Mouse (Mus musculus) forebrain, embryonic 16.5 days (tissue): ENCODE measurements around the gene Ptprh. TPM values are rescaled to one million over a fixed set of nuclear protein-coding genes. Genes with fewer than 3 reads are reported as not detected.

ENCODE experiments used
- ATAC-seq: fragments of 200-750 bp; cut with Nextera tagmentation; 2 replicates; pipeline ENCODE4 v1.8.0; 2017; ENCODE audit warnings: mild to moderate bottlenecking, moderate library complexity
- H3K27ac ChIP-seq: fragments of 300-500 bp; sonication (generic); 2 replicates; pipeline ENCODE4 v1.5.1; 2014; ENCODE audit warnings: low read length, control low read depth
- H3K27me3 ChIP-seq: fragments of 300-500 bp; sonication (generic); replicated peaks from 2 replicates; pipeline ENCODE4 v1.6.1; 2014; ENCODE audit warnings: low read length; ENCODE audit not compliant: control insufficient read depth, insufficient read depth
- H3K36me3 ChIP-seq: fragments of 300-500 bp; sonication (generic); 2 replicates; pipeline ENCODE4 v1.6.1; 2014; ENCODE audit not compliant: control insufficient read depth, insufficient read depth
- H3K4me1 ChIP-seq: fragments of 300-500 bp; sonication (generic); replicated peaks from 2 replicates; pipeline ENCODE4 v1.6.1; 2014; ENCODE audit warnings: low read length; ENCODE audit not compliant: control insufficient read depth, insufficient read depth
- H3K4me2 ChIP-seq: fragments of 300-500 bp; sonication (generic); 2 replicates; pipeline ENCODE4 v1.6.1; 2014; ENCODE audit warnings: mild to moderate bottlenecking, low read length, control low read depth
- H3K4me3 ChIP-seq: fragments of 300-500 bp; sonication (generic); replicated peaks from 2 replicates; pipeline ENCODE4 v1.5.1; 2014; ENCODE audit warnings: mild to moderate bottlenecking, low read length, control low read depth
- H3K9ac ChIP-seq: fragments of 300-500 bp; sonication (generic); replicated peaks from 2 replicates; pipeline ENCODE4 v1.6.1; 2014; ENCODE audit warnings: low read depth, low read length, control low read depth
- H3K9me3 ChIP-seq: fragments of 300-500 bp; sonication (generic); 2 replicates; pipeline ENCODE4 v1.6.1; 2016; ENCODE audit warnings: low read length; ENCODE audit not compliant: control insufficient read depth
- WGBS: fragments of 180-500 bp; shearing (Covaris S2); extraction: QIAGEN DNeasy Blood & Tissue Kit; methylation state at CpG from one replicate; pipeline ENCODE4 v1.1.7; 2014; 5-methylcytosine and 5-hydroxymethylcytosine counted together
- polyA plus RNA-seq: library from polyadenylated mRNA; unstranded; fragments of >200 nt; fragmentation: Nextera tagmentation; extraction: Ambion mirVana; gene quantifications from 2 replicates; pipeline ENCODE4 v1.2.1, GENCODE M21; 2015

Gene Ptprh
- polyA plus RNA-seq, 1 experiment from 2014 or later, result 0.70 TPM

DNA sequence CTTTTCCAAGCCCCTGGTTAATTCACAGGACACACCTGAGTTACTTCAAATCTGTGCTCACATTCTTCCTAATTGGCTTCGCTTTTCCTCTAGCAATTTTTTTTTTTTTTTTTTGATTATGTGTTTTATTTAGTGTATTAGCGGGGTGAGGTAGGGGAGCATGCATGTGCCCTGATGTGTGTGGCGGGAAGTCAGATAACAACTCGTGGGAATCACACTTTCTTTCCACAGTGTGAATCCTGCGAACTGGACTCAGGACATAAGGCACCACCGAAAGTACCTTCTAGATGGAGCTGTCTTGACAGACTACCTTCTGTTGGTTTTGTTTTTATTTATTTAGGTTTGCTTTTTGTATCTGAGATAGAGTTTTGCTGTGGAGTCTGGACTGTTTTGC, 46.7 kb downstream of the Ptprh start:
- Histone ChIP-seq H3K9me3 (no peaks in the 10 kb centered on the region), H3K27ac (no peak overlapping the region), H3K36me3 (no peaks in the 10 kb centered on the region), H3K4me3 (no peak overlapping the region; the same call in 1 of the 2 replicates), H3K9ac (no peak overlapping the region), H3K4me2 (peak overlapping the region; percentile 40), H3K27me3 (peaks cover 2% of the 10 kb centered on the region; the same call in 1 of the 2 replicates), H3K4me1 (no peaks in the 10 kb centered on the region)
- peak; percentile 35 for ATAC-seq
- WGBS, result 68% methylated on average over 6 of the region's 6 CpGs

DNA sequence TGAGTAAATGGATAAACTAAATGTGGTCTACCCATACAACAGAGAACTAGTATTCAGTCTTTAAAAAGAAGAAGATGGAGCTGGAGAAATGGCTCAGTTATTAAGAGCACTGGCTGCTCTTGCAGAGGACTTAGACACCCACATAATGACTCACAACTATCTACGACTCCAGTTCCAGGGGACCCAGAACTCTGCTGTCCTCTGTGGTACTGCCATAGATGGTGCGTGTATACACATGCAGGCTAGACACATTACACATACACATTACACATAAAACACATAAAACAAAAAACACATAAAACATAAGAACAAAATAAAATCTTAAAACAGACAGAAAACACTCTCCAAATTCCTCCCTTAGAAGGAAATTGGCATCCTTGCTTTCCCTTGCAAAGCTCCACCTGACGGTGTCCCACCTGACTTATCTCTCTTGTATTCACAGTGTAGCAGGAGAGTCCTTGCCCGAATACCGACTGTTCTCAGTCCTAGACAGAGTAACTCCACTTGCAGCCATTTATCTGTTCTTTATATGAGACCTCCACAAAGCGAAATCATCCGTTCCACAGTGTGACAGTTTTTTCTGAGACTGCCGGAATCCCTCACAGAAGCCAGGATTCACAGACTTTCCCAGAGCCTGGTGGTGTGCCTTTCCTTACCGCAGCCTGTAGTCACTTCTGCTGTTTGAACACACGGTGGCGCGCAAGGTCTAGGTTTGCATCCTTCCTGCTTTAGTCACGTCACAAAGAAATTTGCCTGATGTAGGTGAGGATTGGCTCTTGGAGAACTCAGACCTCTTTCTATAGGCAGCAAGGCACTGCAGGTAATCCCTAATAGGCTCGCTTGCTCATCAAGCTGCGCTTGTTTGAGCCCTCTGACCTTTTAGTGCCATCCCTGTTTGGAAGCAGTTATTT, 47.3 kb downstream of the Ptprh start:
- H3K4me3 ChIP-seq, result no peak overlapping the region; the same call in 1 of the 2 replicates
- 24% methylated on average over 15 of the region's 15 CpGs for WGBS
- H3K9me3 ChIP-seq, result no peaks in the 10 kb centered on the region
- no peaks in the 10 kb centered on the region for H3K4me1 ChIP-seq
- H3K27ac ChIP-seq, result no peak overlapping the region
- ATAC-seq, result peak; percentile 95
- peaks cover 2% of the 10 kb centered on the region; the same call in 1 of the 2 replicates for H3K27me3 ChIP-seq
- H3K36me3 ChIP-seq, result no peaks in the 10 kb centered on the region
- peak overlapping the region; percentile 40 for H3K4me2 ChIP-seq
- H3K9ac ChIP-seq, result no peak overlapping the region; the same call in 1 of the 2 replicates

DNA sequence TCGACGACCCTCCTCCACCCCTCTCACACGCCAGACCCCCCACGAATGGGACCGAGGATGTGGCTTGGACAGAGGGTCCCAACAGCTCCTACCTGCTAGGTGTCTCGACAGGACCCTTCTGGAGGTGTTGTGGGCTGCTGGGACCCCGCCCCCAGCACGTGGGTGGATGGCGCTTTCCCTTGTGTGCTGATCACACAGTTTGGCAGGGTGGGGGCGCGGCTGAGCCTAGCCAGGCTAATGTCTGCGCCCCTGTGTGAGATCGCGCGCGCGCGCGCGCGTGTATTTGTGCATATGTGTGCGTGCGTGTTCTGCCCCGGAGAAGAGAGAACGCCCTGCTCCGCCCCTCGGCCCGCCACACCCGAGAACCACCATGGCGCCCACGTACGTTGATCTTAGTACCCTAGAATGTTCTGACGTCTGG, 56.6 kb downstream of the Ptprh start, which contains the start of gene Syt5:
Gene Syt5, minus strand, starts transcription at position 321 of the 421 bp plus-strand sequence.
- Histone ChIP-seq H3K4me2 (peak within 1 kb of the TSS; percentile 81), H3K36me3 (no peaks in the 10 kb centered on the region), H3K27me3 (no peaks in the 10 kb centered on the region), H3K4me1 (peaks cover 12% of the 10 kb centered on the region), H3K9me3 (no peaks in the 10 kb centered on the region), H3K27ac (peak within 1 kb of the TSS; percentile 91), H3K9ac (peak within 1 kb of the TSS; percentile 77), H3K4me3 (peak within 1 kb of the TSS; percentile 55)
- 4% methylated on average over 33 of the region's 33 CpGs for WGBS
- peak; percentile 81 for ATAC-seq

DNA sequence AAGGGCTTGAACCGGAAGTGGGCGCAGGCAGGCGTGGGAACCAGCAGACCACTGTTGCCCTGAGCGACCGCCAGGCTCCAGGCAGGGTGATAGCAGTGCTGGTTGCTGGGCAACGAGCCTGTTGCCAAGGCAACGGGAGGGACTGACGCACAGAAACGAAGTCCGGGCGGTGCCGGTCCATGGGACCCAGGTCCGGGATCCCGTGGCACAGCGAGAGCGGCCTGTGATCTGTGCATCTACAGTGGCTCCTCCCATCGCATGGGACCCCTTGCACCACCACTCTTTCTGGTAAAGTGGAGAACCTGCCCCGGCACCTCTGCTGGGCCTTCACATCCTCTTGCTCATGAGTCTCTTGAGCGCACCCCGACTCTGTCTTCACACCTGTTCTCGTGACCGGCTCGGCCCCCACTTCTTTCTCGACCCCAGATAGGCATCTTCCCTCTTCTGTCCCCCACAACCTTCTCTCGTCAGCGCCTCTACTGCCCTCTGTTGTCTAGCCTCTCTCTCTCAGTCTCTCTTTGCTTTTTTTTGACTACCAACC, 57.2 kb downstream of the Ptprh start:
- Histone ChIP-seq H3K9ac (peak overlapping the region; percentile 77), H3K36me3 (peaks cover 5% of the 10 kb centered on the region; the same call in 1 of the 2 replicates), H3K27me3 (no peaks in the 10 kb centered on the region), H3K9me3 (no peaks in the 10 kb centered on the region), H3K4me3 (peak overlapping the region; percentile 55), H3K4me2 (peak overlapping the region; percentile 81), H3K27ac (peak overlapping the region; percentile 91), H3K4me1 (peaks cover 12% of the 10 kb centered on the region)
- under 1% methylated on average over 26 of the region's 26 CpGs for WGBS
- peak; percentile 85 for ATAC-seq

DNA sequence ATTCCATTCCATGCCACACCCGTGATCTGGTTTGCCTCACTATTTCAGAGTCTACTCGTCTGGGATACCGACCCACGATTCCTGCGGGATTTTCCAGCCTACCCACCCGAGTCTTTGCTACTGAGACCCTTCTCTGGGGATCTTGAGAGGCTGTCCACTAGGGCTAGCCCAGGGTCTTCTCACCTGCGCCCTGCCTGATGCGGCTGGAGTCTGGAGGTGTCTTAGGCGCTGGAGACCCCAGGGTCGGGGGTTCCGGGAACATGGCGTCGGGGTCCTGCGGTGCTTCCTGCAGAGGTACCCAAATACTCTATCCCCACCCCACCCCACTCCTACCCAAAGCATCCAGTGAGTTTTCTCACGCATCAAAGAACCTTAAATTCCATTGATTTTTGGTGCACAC, 57.8 kb downstream of the Ptprh start:
- Histone ChIP-seq H3K4me1 (peaks cover 12% of the 10 kb centered on the region), H3K4me3 (peak overlapping the region; percentile 55), H3K36me3 (peaks cover 6% of the 10 kb centered on the region; the same call in 1 of the 2 replicates), H3K9ac (peak overlapping the region; percentile 77), H3K27ac (peak overlapping the region; percentile 91), H3K9me3 (no peaks in the 10 kb centered on the region), H3K4me2 (peak overlapping the region; percentile 81), H3K27me3 (no peaks in the 10 kb centered on the region)
- ATAC-seq, result peak; percentile 32; the same call in 1 of the 2 replicates
- 66% methylated on average over 15 of the region's 15 CpGs for WGBS

DNA sequence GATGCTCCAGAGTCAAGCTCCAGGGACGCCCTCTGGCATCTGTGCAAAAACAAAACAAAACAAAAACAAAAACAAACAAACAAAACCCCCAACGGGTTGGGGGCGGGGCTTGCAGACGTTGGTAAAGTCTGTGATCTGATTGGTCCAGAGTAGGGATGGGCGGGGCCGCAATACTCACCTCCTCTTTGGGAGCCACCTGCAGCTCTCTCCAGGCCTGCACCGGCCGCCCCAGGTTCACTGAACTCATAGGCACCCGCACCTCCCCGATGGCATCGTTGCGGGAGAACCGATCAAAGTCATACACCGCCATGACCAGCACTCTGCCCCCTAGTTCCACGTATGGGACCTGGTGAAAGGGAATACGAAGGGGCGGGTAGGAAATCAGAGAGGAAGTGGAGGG, 61.8 kb downstream of the Ptprh start:
- ATAC-seq, result no peak
- Histone ChIP-seq H3K36me3 (peaks cover 6% of the 10 kb centered on the region; the same call in 1 of the 2 replicates), H3K27me3 (no peaks in the 10 kb centered on the region), H3K9me3 (no peaks in the 10 kb centered on the region), H3K4me2 (no peak overlapping the region), H3K4me3 (no peak overlapping the region), H3K9ac (no peak overlapping the region), H3K4me1 (peaks cover 10% of the 10 kb centered on the region), H3K27ac (no peak overlapping the region)
- WGBS, result 44% methylated on average over 17 of the region's 17 CpGs

DNA sequence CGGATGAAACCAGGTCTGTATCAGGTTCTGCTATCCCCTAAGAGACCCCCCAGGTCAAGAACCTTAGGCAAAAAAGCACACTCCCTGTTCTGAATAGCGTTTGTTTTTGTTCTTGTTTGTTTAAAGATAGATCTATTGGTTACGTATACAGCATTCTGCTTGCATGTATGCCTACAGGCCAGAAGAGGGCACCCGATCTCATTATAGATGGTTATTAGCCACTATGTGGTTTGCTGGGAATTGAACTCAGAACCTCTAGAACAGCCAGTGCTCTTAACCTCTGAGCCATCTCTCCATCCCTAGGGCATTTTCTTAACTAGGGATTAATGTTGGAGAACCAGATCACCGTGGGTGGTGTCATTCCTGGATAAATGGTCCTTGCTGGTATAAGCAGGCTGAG, 62.5 kb downstream of the Ptprh start:
- Histone ChIP-seq H3K27ac (no peak overlapping the region), H3K9me3 (no peaks in the 10 kb centered on the region)
- no peak for ATAC-seq

DNA sequence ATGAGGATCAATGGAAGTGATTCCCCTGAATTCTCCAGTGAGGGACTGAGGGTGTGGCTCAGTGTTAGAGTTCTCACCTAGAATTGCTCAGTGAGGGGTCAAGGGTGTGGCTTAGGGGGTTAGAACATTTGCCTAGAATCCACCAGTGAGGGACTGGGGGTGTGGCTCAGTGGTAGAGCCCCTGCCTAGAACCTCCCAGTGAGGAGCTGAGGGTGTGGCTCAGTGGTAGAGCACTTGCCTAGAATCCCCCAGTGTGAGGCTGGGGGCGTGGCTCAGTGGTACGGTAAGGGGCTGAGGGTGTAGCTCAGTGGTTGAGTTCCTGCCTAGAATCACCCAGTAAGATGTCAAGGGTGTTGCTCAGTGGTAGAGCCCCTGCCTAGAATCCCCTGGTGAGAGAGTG, 64.8 kb downstream of the Ptprh start:
- 86% methylated on average over 2 of the region's 2 CpGs for WGBS
- no peaks in the 10 kb centered on the region for H3K9me3 ChIP-seq
- no peak overlapping the region for H3K27ac ChIP-seq
- H3K36me3 ChIP-seq, result peaks cover 6% of the 10 kb centered on the region; the same call in 1 of the 2 replicates
- 0 out of 2 replicates have a peak, but pooled peaks cover 2% of the 10 kb centered on the region for H3K27me3 ChIP-seq
- H3K4me2 ChIP-seq, result no peak overlapping the region
- no peaks in the 10 kb centered on the region for H3K4me1 ChIP-seq
- no peak overlapping the region for H3K4me3 ChIP-seq
- no peak for ATAC-seq
- H3K9ac ChIP-seq, result no peak overlapping the region

More for the DNA sequence above, 62.5 kb downstream of the Ptprh start:
- H3K27me3 ChIP-seq, result no peaks in the 10 kb centered on the region
- no peak overlapping the region for H3K9ac ChIP-seq
- peaks cover 9% of the 10 kb centered on the region for H3K4me1 ChIP-seq
- no peak overlapping the region for H3K4me3 ChIP-seq
- H3K4me2 ChIP-seq, result no peak overlapping the region
- 72% methylated on average over 5 of the region's 5 CpGs for WGBS
- H3K36me3 ChIP-seq, result peaks cover 6% of the 10 kb centered on the region; the same call in 1 of the 2 replicates

DNA sequence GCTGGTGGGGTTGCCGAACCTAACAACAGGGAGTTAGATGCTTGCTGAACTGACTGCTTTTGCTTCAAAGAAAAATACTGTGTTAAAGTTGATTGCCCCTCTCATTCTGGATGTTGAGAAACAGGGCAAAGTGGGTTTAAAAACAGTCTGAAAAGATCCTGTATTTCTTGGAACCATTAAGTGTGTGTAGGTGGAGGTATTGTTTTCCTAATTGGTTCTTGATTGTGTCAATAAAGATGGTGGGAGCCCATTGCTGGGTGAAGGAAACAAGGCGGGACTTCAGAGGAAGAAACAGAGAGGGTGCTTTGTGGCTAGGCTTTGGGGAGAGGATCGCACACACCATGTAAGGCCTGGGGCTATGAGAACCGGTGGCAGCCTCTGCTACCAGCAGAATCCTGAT, 66.7 kb downstream of the Ptprh start:
- 56% methylated on average over 4 of the region's 4 CpGs for WGBS
- H3K4me1 ChIP-seq, result 0 out of 2 replicates have a peak, but pooled peaks cover under 1% of the 10 kb centered on the region
- H3K4me3 ChIP-seq, result no peak overlapping the region
- no peak overlapping the region for H3K27ac ChIP-seq
- H3K4me2 ChIP-seq, result no peak overlapping the region
- H3K9me3 ChIP-seq, result no peaks in the 10 kb centered on the region
- no peak for ATAC-seq
- no peak overlapping the region for H3K9ac ChIP-seq
- H3K36me3 ChIP-seq, result peaks cover 5% of the 10 kb centered on the region; the same call in 1 of the 2 replicates
- H3K27me3 ChIP-seq, result peaks cover 2% of the 10 kb centered on the region; the same call in 1 of the 2 replicates
